Mouse (Mus musculus) lung, postnatal 0 days (tissue): Measurements from ENCODE around the gene Camp.

Experiments used
- CTCF ChIP-seq: IDR thresholded peaks from 2 replicates; pipeline ENCODE4 v1.5.1; 2016; ENCODE audit warnings: antibody characterized with exemption, mild to moderate bottlenecking
- EP300 ChIP-seq: IDR thresholded peaks from 2 replicates; pipeline ENCODE4 v1.6.1; 2016; ENCODE audit warnings: antibody characterized with exemption, mild to moderate bottlenecking, control low read depth

DNA sequence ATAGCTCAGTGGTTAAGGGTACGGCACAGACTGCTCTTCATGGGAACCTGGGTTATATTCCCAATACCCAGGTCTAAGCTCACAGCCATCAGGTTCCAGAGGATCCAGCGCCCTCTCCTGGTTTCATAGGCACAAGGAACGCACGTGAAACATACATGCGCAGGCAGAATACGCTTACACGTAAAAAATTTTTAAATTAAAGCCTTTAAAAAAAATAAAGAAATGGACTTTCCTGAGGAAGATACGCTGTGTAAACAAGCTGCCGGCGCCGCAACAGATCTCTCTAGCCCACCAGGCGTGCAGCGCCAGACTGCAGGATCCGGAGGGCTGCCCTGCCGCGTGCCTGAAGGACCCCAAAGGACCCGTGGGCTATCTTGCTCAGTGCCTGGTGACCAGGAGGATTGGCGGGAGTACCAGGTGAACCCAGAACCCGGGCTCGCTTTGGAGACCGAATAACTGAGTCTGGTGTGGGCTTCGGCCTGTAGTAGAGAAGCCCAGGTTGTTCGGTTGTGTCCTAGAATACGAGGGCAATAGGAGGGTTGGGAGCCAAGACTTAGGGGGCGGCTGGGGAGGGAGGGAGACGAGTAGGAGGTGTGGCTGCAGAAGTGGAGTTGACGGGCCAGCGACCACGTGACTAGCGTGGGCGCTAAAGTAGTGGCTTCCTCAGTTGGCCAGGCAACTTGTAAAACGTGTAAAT is 16.9 kb downstream of the Camp start, which contains the start of gene Nme6:
- TF ChIP-seq CTCF (peak; percentile 80), EP300 (peak; percentile 69; the same call in 1 of the 2 replicates)
